Mouse (Mus musculus) liver, embryonic 16.5 days (tissue): ENCODE measurements around the gene Cnbp. TPM values are rescaled to one million over a fixed set of nuclear protein-coding genes. Genes with fewer than 3 reads are reported as not detected.

Experiments used
- ATAC-seq: fragments of 200-750 bp; cut with Nextera tagmentation; 2 replicates; pipeline ENCODE4 v1.8.0; 2017; ENCODE audit warnings: low read depth, mild to moderate bottlenecking, moderate number of reproducible peaks, moderate library complexity
- H3K27ac ChIP-seq: fragments of 300-500 bp; sonication (generic); 2 replicates; pipeline ENCODE4 v1.5.1; 2014; ENCODE audit warnings: mild to moderate bottlenecking, low read length
- H3K27me3 ChIP-seq: fragments of 300-500 bp; sonication (generic); 2 replicates; pipeline ENCODE4 v1.6.1; 2014; ENCODE audit warnings: low read depth, low read length, mixed read lengths; ENCODE audit not compliant: control insufficient read depth, insufficient read depth
- H3K36me3 ChIP-seq: fragments of 300-500 bp; sonication (generic); 2 replicates; pipeline ENCODE4 v1.6.1; 2014; ENCODE audit warnings: mild to moderate bottlenecking; ENCODE audit not compliant: control insufficient read depth, insufficient read depth
- H3K4me1 ChIP-seq: fragments of 300-500 bp; sonication (generic); 2 replicates; pipeline ENCODE4 v1.6.1; 2014; ENCODE audit warnings: low read depth, low read length, mixed read lengths; ENCODE audit not compliant: control insufficient read depth
- H3K4me2 ChIP-seq: fragments of 300-500 bp; sonication (generic); 2 replicates; pipeline ENCODE4 v1.6.1; 2014; ENCODE audit warnings: low read depth, low read length, mixed read lengths
- H3K4me3 ChIP-seq: fragments of 300-500 bp; sonication (generic); 2 replicates; pipeline ENCODE4 v1.5.1; 2014; ENCODE audit warnings: low read depth, mild to moderate bottlenecking, low read length
- H3K9ac ChIP-seq: fragments of 300-500 bp; sonication (generic); 2 replicates; pipeline ENCODE4 v1.6.1; 2014; ENCODE audit warnings: low read depth, low read length
- H3K9me3 ChIP-seq: fragments of 300-500 bp; sonication (generic); replicated peaks from 2 replicates; pipeline ENCODE4 v1.6.1; 2016; ENCODE audit warnings: low read length; ENCODE audit not compliant: control insufficient read depth
- WGBS: fragments of 180-500 bp; shearing (Covaris S2); extraction: QIAGEN DNeasy Blood & Tissue Kit; methylation state at CpG from one replicate; pipeline ENCODE4 v1.1.7; 2014; ENCODE audit not compliant: insufficient replicate concordance; 5-methylcytosine and 5-hydroxymethylcytosine counted together
- polyA plus RNA-seq: library from polyadenylated mRNA; unstranded; fragments of >200 nt; fragmentation: Nextera tagmentation; extraction: Ambion mirVana; gene quantifications from 2 replicates; pipeline ENCODE4 v1.2.1, GENCODE M21; 2015

Gene Cnbp
- polyA plus RNA-seq, 1 experiment from 2014 or later, result 486 TPM

GRCm38 (mm10) chr6:87866211-87866610 is 15.3 kb upstream of the Cnbp start:
- ATAC-seq, result peak; percentile 49; the same call in 1 of the 2 replicates
- Histone ChIP-seq H3K27ac (peak overlapping the region; percentile 3; the same call in 1 of the 2 replicates), H3K27me3 (no peaks in the 10 kb centered on the region), H3K9ac (no peak overlapping the region), H3K4me3 (no peak overlapping the region), H3K36me3 (no peaks in the 10 kb centered on the region), H3K4me1 (peaks cover 38% of the 10 kb centered on the region), H3K9me3 (no peaks in the 10 kb centered on the region), H3K4me2 (no peak overlapping the region)
- WGBS, result 71% methylated on average over 6 of the region's 6 CpGs

DNA sequence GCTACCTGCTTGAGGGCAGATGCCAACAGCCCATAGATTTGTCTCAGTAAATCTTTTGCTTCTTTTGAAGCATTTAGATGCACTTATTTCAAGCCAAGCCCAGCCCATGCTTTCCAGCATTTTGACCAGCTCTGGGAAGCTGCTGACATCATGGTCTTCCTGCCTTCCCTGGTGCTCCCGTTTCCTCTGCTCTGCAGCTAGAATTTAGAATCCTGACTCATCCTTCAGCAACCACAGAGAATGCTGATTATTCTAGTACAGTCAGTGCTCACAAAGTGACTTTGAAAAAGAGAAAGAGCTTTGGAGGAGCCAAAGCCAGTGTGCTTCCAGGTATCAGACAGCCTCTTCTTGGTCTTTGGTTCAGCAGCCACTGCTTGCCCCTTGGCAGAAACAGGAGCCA is 6.2 kb upstream of the Cnbp start:
- Histone ChIP-seq H3K36me3 (no peaks in the 10 kb centered on the region), H3K4me2 (no peak overlapping the region), H3K27ac (no peak overlapping the region), H3K4me3 (no peak overlapping the region), H3K9me3 (no peaks in the 10 kb centered on the region), H3K9ac (no peak overlapping the region), H3K4me1 (peaks cover 10% of the 10 kb centered on the region), H3K27me3 (no peaks in the 10 kb centered on the region)
- no peak for ATAC-seq
- WGBS, result 33% methylated on average over 1 of the region's 1 CpGs

DNA sequence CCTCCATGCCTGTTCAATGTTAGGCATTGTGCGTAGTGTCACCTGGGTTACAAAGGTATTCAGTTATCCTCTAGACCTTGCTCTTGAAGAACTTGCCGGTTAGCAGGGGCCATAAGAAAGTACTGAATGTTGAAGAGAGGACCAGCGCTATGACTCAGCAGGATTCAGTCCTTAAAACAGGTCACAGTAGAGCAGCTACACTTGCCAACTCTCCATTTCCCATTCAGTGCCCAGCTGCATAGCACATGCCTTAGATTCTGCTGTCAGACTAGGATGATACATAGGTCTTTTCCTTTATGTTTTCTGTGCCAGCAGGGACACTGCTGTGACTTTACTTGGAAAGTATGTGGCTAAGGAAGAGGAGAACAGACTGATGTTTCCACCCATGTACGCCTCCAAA is 2.5 kb upstream of the Cnbp start:
- WGBS, result 75% methylated on average over 4 of the region's 4 CpGs
- H3K27ac ChIP-seq, result no peak overlapping the region
- H3K9ac ChIP-seq, result no peak overlapping the region
- H3K36me3 ChIP-seq, result 0 out of 2 replicates have a peak, but pooled peaks cover 2% of the 10 kb centered on the region
- ATAC-seq, result no peak
- no peak overlapping the region for H3K4me2 ChIP-seq
- H3K27me3 ChIP-seq, result no peaks in the 10 kb centered on the region
- H3K4me1 ChIP-seq, result peaks cover 21% of the 10 kb centered on the region
- H3K4me3 ChIP-seq, result no peak overlapping the region
- H3K9me3 ChIP-seq, result no peaks in the 10 kb centered on the region

- H3K27ac ChIP-seq, result no peak overlapping the region
- ATAC-seq, result no peak
- H3K36me3 ChIP-seq, result peaks cover 11% of the 10 kb centered on the region; the same call in 1 of the 2 replicates
These were observed 965 bp upstream of the Cnbp start for GRCm38 (mm10) chr6:87851871-87852270.

DNA sequence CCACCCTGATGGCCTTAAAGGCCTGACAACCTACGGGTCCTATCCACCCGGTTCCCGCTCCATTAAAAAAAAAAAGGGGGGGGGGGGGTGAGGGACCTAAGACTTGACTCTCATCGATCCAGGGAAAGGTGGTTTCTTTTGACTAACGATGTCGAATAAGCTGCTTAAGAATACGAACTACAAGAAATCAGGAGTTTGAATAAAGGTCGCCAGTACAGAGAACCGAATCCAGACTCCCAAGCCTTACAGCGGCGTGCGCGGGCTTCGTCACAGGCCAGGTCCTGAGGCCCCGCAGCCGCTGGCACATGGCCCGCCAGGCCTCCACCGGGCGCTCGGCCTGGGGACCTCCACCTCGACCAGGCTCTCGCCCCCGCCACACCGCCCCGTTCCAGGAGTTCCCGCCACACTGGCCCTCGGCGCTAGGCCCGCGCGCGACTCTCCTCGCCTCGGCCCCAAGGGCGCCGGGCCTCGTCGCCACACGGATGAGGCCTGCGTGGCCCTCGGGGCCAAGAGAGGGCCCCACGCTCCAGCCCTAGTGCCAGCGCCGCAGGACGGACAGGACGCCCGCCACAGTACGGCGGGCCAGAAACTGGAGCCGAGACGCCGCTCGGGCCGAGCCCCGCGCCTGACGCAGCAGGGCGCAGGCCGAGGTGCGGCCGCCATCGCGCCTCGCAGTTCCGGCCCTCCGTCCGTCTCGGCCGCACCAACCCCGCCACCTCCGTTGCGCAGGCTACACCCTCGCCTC is 579 bp downstream of the Cnbp start:
- peaks cover 35% of the 10 kb centered on the region for H3K4me1 ChIP-seq
- peak; percentile 63 for ATAC-seq

More at GRCm38 (mm10) chr6:87851871-87852270, 965 bp upstream of the Cnbp start:
- H3K9ac ChIP-seq, result no peak overlapping the region
- no peaks in the 10 kb centered on the region for H3K9me3 ChIP-seq
- 70% methylated on average over 6 of the region's 6 CpGs for WGBS
- no peak overlapping the region for H3K4me3 ChIP-seq
- H3K4me1 ChIP-seq, result peaks cover 33% of the 10 kb centered on the region
- peak overlapping the region; percentile 95; the same call in 1 of the 2 replicates for H3K4me2 ChIP-seq
- no peaks in the 10 kb centered on the region for H3K27me3 ChIP-seq

DNA sequence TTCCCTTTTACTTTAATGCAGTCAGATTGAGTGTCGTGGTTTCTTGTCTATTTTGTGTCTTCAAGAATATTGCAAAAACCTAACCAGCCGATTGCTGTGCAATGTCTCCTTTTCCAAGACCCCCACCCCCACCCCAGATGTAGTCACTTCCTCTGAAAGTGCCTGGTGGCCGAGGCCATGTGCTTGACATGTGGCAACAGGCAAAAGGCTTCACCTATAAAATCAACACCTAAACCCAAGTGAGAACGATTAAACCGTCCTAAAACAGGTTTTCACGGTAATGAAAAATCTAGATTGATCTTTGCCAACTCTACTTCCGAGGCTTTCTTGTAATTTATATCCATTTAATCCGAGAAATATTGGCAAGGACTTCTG is 1.1 kb downstream of the Cnbp start:
- Histone ChIP-seq H3K36me3 (peaks cover 29% of the 10 kb centered on the region), H3K27me3 (no peaks in the 10 kb centered on the region), H3K27ac (peak overlapping the region; percentile 94), H3K4me1 (peaks cover 35% of the 10 kb centered on the region), H3K9me3 (no peaks in the 10 kb centered on the region), H3K4me2 (peak overlapping the region; percentile 86), H3K9ac (peak overlapping the region; percentile 100), H3K4me3 (peak overlapping the region; percentile 100)
- ATAC-seq, result no peak
- WGBS, result under 1% methylated on average over 8 of the region's 8 CpGs

More for the DNA sequence above, 579 bp downstream of the Cnbp start:
- Histone ChIP-seq H3K36me3 (peaks cover 23% of the 10 kb centered on the region), H3K27me3 (no peaks in the 10 kb centered on the region), H3K27ac (peak overlapping the region; percentile 94), H3K4me3 (peak overlapping the region; percentile 100), H3K9ac (peak overlapping the region; percentile 100), H3K9me3 (no peaks in the 10 kb centered on the region), H3K4me2 (peak overlapping the region; percentile 86)
- WGBS, result under 1% methylated on average over 72 of the region's 73 CpGs

DNA sequence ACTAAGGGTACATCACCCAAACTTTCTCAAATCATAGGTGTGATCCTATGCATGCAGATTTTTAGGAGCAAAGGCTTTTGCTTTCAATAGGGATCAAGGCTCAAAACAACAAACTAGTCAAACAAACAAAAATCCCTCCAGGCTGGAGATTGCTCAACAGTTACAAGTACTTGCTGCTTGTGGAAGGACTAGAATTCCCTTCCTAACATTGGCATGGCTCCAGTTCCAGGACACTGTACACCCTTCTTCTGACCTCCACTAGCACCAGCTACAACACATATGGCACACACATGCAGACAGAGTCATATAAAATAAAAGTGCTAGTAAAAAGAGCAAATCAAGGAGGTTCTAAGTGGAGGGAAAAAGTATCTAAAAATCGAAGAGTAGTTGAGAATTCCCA is 4.1 kb downstream of the Cnbp start:
- Histone ChIP-seq H3K27me3 (no peaks in the 10 kb centered on the region), H3K4me2 (peak overlapping the region; percentile 4; the same call in 1 of the 2 replicates), H3K4me1 (peaks cover 23% of the 10 kb centered on the region), H3K9me3 (no peaks in the 10 kb centered on the region), H3K36me3 (peaks cover 55% of the 10 kb centered on the region), H3K27ac (peak overlapping the region; percentile 45; the same call in 1 of the 2 replicates), H3K9ac (peak overlapping the region; percentile 38; the same call in 1 of the 2 replicates), H3K4me3 (no peak overlapping the region)
- 66% methylated on average over 1 of the region's 1 CpGs for WGBS
- ATAC-seq, result no peak

DNA sequence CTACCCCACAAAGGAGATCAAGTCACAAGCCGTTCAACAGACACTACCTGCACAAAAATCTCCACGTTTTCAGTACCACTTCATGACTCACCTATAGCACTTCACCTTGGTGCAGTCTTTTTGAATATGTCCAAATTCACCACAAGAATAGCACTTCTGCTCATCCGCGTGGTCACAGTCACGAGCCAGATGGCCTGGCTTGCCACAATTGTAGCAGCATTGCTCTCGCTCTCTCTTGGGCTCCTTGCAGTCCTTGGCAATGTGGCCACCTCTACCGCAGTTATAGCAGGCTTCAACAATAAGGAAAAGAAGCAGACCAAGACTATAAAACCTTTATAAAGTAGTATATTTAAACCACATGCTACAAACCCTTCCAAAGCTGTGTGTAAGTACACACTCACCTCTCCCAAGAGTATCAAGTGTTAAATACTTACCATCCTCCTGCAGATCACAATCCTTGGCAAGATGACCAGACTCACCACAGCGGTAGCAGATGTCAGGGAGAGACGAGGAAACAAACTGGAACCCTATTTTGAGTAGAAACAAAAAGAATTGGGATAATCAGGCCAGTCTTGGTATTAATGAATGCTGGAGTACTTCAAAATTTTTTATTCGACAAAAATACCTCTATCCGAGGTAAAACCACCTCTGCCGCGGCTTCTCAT is 5.7 kb downstream of the Cnbp start:
- Histone ChIP-seq H3K27me3 (no peaks in the 10 kb centered on the region), H3K9ac (no peak overlapping the region), H3K4me2 (no peak overlapping the region), H3K9me3 (no peaks in the 10 kb centered on the region), H3K36me3 (peaks cover 59% of the 10 kb centered on the region), H3K27ac (no peak overlapping the region), H3K4me3 (no peak overlapping the region), H3K4me1 (peaks cover 22% of the 10 kb centered on the region)
- 86% methylated on average over 13 of the region's 13 CpGs for WGBS
- ATAC-seq, result no peak

GRCm38 (mm10) chr6:87842254-87842653 is 8.7 kb downstream of the Cnbp start:
- H3K4me3 ChIP-seq, result no peak overlapping the region
- H3K27ac ChIP-seq, result no peak overlapping the region
- no peak overlapping the region for H3K9ac ChIP-seq
- H3K9me3 ChIP-seq, result no peaks in the 10 kb centered on the region
- peaks cover 19% of the 10 kb centered on the region for H3K4me1 ChIP-seq
- H3K4me2 ChIP-seq, result no peak overlapping the region
- WGBS, result 8% methylated on average over 1 of the region's 1 CpGs
- no peak for ATAC-seq
- peaks cover 51% of the 10 kb centered on the region for H3K36me3 ChIP-seq
- no peaks in the 10 kb centered on the region for H3K27me3 ChIP-seq
